Mouse (Mus musculus) liver, embryonic 13.5 days (tissue): ENCODE data around the gene Glrb. TPM values are rescaled to one million over a fixed set of nuclear protein-coding genes. Genes with fewer than 3 reads are reported as not detected.

Experiments used
- ATAC-seq: fragments of 200-750 bp; cut with Nextera tagmentation; 2 replicates; pipeline ENCODE4 v1.8.0; 2017; ENCODE audit warnings: low read depth, mild to moderate bottlenecking, moderate number of reproducible peaks, moderate library complexity
- DNase-seq: peaks from one replicate; pipeline ENCODE4 v3.0.0; 2022
- H3K27ac ChIP-seq: fragments of 300-500 bp; sonication (generic); 2 replicates; pipeline ENCODE4 v1.5.1; 2015; ENCODE audit warnings: moderate library complexity, mild to moderate bottlenecking, inconsistent platforms
- H3K27me3 ChIP-seq: fragments of 300-500 bp; sonication (generic); 2 replicates; pipeline ENCODE4 v1.6.1; 2015; ENCODE audit warnings: mild to moderate bottlenecking, inconsistent platforms
- H3K36me3 ChIP-seq: fragments of 300-500 bp; sonication (generic); 2 replicates; pipeline ENCODE4 v1.6.1; 2015; ENCODE audit warnings: mild to moderate bottlenecking, inconsistent platforms
- H3K4me1 ChIP-seq: fragments of 300-500 bp; sonication (generic); replicated peaks from 2 replicates; pipeline ENCODE4 v1.6.1; 2015; ENCODE audit warnings: inconsistent platforms
- H3K4me2 ChIP-seq: fragments of 300-500 bp; sonication (generic); 2 replicates; pipeline ENCODE4 v1.6.1; 2015; ENCODE audit warnings: inconsistent platforms, mild to moderate bottlenecking, moderate library complexity
- H3K4me3 ChIP-seq: fragments of 300-500 bp; sonication (generic); replicated peaks from 2 replicates; pipeline ENCODE4 v1.5.1; 2015; ENCODE audit warnings: mild to moderate bottlenecking, inconsistent platforms
- H3K9ac ChIP-seq: fragments of 300-500 bp; sonication (generic); 2 replicates; pipeline ENCODE4 v1.6.1; 2015; ENCODE audit warnings: mild to moderate bottlenecking, inconsistent platforms
- H3K9me3 ChIP-seq: fragments of 300-500 bp; sonication (generic); replicated peaks from 2 replicates; pipeline ENCODE4 v1.6.1; 2016; ENCODE audit warnings: inconsistent platforms
- WGBS: fragments of 180-500 bp; shearing (Covaris S2); methylation state at CpG from one replicate; pipeline ENCODE4 v1.1.7; 2015; ENCODE audit not compliant: insufficient replicate concordance; 5-methylcytosine and 5-hydroxymethylcytosine counted together
- polyA plus RNA-seq: library from polyadenylated mRNA; unstranded; fragments of >200 nt; fragmentation: Nextera tagmentation; extraction: Ambion mirVana; gene quantifications from 2 replicates; pipeline ENCODE4 v1.2.1, GENCODE M21; 2015

Gene Glrb
- polyA plus RNA-seq, 1 experiment from 2014 or later: 0.31 TPM

DNA sequence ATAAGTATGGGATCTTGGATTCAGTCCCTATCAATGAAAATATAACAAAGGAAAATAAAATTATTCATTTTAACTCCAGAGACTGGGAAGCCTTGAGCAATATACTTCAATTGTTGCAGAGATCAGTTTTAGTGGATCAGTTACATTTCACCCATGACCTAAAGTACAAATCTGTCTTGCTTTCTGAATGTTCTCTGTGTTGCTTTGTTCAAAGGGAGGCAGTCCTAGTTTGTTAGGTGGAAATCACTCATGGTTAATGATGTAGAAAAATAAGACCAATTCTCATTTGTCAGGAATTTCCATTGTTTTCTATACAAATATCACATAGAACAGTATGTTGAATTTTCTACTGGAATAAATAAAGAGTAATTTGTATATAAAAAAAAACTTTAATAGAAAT is 99.7 kb downstream of the Glrb start:
- Histone ChIP-seq H3K4me2 (no peak overlapping the region), H3K4me1 (no peaks in the 10 kb centered on the region), H3K27me3 (no peaks in the 10 kb centered on the region), H3K9ac (no peak overlapping the region), H3K4me3 (no peak overlapping the region), H3K9me3 (no peaks in the 10 kb centered on the region), H3K36me3 (no peaks in the 10 kb centered on the region), H3K27ac (no peak overlapping the region)
- DNase-seq (no peak), ATAC-seq (no peak)

GRCm38 (mm10) chr3:80812237-80812636 is 101.2 kb downstream of the Glrb start:
- Histone ChIP-seq H3K4me2 (no peak overlapping the region), H3K9ac (no peak overlapping the region), H3K27me3 (no peaks in the 10 kb centered on the region), H3K4me1 (no peaks in the 10 kb centered on the region), H3K36me3 (no peaks in the 10 kb centered on the region), H3K9me3 (no peaks in the 10 kb centered on the region), H3K27ac (no peak overlapping the region), H3K4me3 (no peak overlapping the region)
- WGBS: 40% methylated on average over 3 of the region's 3 CpGs
- ATAC-seq: no peak
- no peak for DNase-seq

GRCm38 (mm10) chr3:80805327-80805726 is 108.1 kb downstream of the Glrb start:
- no peak for DNase-seq
- H3K36me3 ChIP-seq: no peaks in the 10 kb centered on the region
- no peak overlapping the region for H3K9ac ChIP-seq
- peaks cover 26% of the 10 kb centered on the region for H3K27me3 ChIP-seq
- H3K4me2 ChIP-seq: no peak overlapping the region
- WGBS: 4% methylated on average over 1 of the region's 1 CpGs
- H3K4me1 ChIP-seq: no peaks in the 10 kb centered on the region
- no peak overlapping the region for H3K4me3 ChIP-seq
- no peak overlapping the region for H3K27ac ChIP-seq
- no peaks in the 10 kb centered on the region for H3K9me3 ChIP-seq
- ATAC-seq: no peak

DNA sequence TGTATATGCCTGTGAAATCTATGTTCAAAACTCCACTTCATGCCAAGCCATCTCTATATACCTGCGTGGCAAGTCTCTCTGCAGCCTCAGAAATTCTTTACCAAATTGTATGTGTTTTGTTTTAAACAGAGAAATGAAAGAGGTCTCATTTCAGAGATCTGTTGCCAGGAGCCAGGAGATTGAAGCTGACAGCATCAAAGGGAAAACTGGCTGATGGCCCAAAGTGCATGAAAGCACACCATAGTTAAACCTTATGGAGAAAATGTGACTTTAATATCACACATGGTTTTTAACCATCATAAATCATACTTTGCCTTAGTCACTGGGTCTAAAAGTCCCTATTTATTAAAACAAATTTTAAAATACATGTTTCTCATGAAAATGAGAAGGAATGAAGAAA is 109.6 kb downstream of the Glrb start:
- WGBS: 40% methylated on average over 1 of the region's 1 CpGs
- H3K9ac ChIP-seq: no peak overlapping the region
- H3K27ac ChIP-seq: no peak overlapping the region
- no peak overlapping the region for H3K4me3 ChIP-seq
- peaks cover 29% of the 10 kb centered on the region for H3K27me3 ChIP-seq
- H3K4me1 ChIP-seq: no peaks in the 10 kb centered on the region
- H3K4me2 ChIP-seq: no peak overlapping the region
- DNase-seq: no peak
- ATAC-seq: no peak
- no peaks in the 10 kb centered on the region for H3K36me3 ChIP-seq
- no peaks in the 10 kb centered on the region for H3K9me3 ChIP-seq

DNA sequence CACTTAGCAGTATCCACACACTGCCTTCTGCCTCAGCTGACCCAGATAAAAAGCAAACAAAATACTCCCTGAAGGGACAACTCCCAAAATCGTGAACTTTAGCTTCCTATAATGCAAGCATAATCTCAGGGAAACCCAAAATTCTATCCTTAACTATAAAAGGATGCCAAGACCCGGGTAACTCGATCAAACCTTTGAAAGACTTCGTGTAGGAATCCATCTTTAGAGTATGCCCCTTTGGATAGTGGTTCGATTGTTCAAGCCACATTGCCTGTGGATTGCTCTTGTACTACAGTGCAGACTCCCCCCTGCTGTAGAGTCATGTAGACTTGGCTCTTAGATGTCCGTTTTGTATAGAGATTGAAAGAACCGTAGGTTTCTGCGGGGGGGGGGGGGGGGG is 110.2 kb downstream of the Glrb start:
- H3K36me3 ChIP-seq: no peaks in the 10 kb centered on the region
- H3K4me2 ChIP-seq: no peak overlapping the region
- H3K9me3 ChIP-seq: no peaks in the 10 kb centered on the region
- no peak overlapping the region for H3K9ac ChIP-seq
- no peak overlapping the region for H3K27ac ChIP-seq
- H3K4me3 ChIP-seq: no peak overlapping the region
- H3K27me3 ChIP-seq: peaks cover 29% of the 10 kb centered on the region
- H3K4me1 ChIP-seq: no peaks in the 10 kb centered on the region
- ATAC-seq (no peak), DNase-seq (no peak)
- WGBS: 39% methylated on average over 8 of the region's 8 CpGs

DNA sequence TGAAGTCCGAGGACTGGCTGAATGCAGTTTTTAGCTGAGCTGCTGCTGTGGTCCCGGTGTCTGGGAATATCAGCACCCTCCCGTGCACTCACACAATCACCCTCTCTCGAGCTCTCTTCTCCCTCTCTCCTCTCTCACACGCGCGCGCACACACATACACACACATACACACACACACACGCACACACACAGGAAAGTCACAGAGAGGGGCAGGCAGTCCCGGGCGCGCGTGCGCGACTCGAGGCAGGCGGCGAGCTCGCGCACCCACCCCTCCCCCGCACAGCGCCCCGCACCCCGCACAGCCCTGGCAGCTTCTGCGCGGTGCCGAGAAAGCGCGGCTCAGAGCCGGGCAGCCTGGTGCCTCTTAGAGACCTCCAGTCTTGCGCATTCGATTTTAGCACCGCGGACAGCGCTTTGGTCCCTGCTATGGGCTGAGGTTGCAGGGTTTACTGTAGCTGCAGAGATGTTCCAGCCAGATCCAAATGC is 110.8 kb downstream of the Glrb start, which contains the start of gene Gria2:
Gria2 (minus strand) TSS at position 240 of the 486 bp plus-strand sequence.
- peaks cover 29% of the 10 kb centered on the region for H3K27me3 ChIP-seq
- no peaks in the 10 kb centered on the region for H3K4me1 ChIP-seq
- DNase-seq: peak; percentile 4
- ATAC-seq: peak; percentile 51; the same call in 1 of the 2 replicates
- H3K4me2 ChIP-seq: peak within 1 kb of the TSS; percentile 53
- H3K9ac ChIP-seq: no peak within 1 kb of the TSS
- H3K27ac ChIP-seq: no peak within 1 kb of the TSS
- H3K4me3 ChIP-seq: peak within 1 kb of the TSS; percentile 29
- H3K9me3 ChIP-seq: no peaks in the 10 kb centered on the region
- under 1% methylated on average over 35 of the region's 35 CpGs for WGBS
- H3K36me3 ChIP-seq: no peaks in the 10 kb centered on the region

DNA sequence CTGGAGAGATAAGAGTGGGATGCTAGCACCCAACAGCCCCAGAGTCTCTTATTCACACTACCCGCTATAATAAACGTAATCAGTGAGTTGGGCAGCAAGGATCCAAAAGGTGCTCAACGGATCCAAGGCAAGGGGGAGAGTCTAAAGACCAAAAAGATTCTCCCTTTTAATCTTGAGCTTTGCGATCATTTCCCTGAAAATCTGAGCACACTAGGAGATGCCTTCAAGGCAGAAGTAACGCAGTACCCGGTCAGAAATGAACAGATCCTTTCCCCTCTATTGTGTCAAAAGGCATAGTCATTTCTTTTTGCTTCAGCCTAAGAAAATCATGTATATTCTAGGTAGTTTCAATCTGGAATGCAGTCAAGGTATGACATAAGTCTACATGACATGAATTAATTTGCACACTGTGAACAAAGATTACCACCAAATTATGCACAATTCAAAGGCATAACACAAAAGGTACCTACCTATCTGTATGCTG is 111.6 kb downstream of the Glrb start:
- WGBS: 15% methylated on average over 6 of the region's 6 CpGs
- H3K4me2 ChIP-seq: no peak overlapping the region
- no peaks in the 10 kb centered on the region for H3K9me3 ChIP-seq
- no peak for DNase-seq
- peaks cover 29% of the 10 kb centered on the region for H3K27me3 ChIP-seq
- H3K4me3 ChIP-seq: no peak overlapping the region
- ATAC-seq: no peak
- no peaks in the 10 kb centered on the region for H3K36me3 ChIP-seq
- H3K9ac ChIP-seq: no peak overlapping the region
- no peaks in the 10 kb centered on the region for H3K4me1 ChIP-seq
- H3K27ac ChIP-seq: no peak overlapping the region

DNA sequence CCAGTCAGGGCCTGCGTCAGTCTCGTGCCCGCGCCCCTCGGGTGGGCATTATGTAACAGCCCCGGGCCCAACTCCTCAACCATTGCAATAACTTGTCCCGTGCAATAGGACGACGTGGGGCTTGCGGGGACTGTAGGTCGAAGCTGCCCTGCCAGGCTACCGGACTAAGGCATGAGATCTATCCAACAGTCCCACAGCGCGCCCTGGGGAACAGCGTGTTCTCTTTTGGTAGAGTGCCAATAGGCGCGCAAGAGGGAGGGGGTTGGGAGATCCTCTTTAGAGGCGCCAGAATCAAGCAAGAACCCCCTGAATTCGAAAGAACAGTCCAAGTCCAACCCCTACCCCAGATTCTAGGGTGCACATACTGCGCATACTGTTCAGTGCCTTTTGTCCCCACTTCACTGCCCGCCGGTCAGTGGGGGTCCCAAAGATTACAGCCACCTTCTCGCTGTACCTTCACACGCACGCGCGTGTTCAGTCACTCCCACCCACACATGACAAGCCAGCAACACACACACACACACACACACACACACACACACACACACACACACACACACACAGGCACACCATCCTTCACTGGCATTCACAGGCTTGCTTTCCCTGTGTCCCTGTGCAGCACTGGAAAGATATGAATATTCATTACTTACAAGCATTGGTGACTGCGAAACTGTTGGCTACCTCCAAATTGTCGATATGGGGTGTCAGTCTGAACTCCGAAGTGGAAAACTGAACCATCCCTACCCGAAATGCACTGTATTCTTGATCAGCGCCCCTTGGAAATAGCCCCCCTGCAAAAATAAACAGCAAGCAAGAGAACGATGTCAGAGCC is 112.2 kb downstream of the Glrb start:
- Histone ChIP-seq H3K4me3 (no peak overlapping the region), H3K36me3 (no peaks in the 10 kb centered on the region), H3K4me1 (no peaks in the 10 kb centered on the region), H3K4me2 (peak overlapping the region; percentile 37), H3K27me3 (peaks cover 29% of the 10 kb centered on the region), H3K9me3 (no peaks in the 10 kb centered on the region), H3K27ac (no peak overlapping the region), H3K9ac (no peak overlapping the region)
- 9% methylated on average over 32 of the region's 33 CpGs for WGBS
- ATAC-seq (no peak), DNase-seq (no peak)

DNA sequence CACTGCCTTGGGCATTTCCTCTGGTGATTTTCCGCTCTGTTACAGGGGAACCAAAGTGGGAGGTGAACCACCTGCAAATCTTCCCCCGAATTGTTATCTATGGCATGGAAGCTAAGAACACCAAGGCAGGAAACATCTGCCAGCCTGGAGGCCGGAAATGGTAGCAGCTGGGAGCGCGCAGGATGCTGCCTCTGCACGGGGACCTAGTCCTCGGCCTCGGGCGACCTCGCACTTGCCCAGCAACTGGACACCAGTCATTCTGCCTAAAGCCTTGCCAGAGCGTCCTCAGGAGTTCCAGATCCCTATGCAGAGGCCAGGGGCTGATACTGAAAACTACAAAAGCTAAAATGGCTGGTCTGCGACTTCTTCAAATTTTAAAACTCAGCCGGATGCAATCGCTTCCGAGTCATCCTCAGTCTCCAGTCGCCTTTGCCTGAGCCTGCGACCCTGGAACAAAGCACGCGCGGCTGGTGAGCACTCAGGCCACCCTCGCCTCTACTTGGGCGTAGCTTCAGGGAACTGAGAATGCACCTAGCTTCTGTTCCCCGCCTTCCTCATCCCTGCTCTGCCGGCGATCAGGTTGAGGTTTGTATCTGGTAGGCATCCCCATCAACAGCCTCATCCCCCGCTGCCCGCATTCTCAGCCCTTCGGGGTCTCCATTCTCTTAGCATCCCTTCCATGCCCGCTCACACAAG is 113.0 kb downstream of the Glrb start:
- WGBS: under 1% methylated on average over 29 of the region's 29 CpGs

GRCm38 (mm10) chr3:80797935-80798334 is 115.5 kb downstream of the Glrb start:
- Histone ChIP-seq H3K27ac (no peak overlapping the region), H3K27me3 (peaks cover 29% of the 10 kb centered on the region), H3K4me1 (no peaks in the 10 kb centered on the region), H3K36me3 (no peaks in the 10 kb centered on the region), H3K4me3 (no peak overlapping the region), H3K9me3 (no peaks in the 10 kb centered on the region), H3K9ac (no peak overlapping the region), H3K4me2 (no peak overlapping the region)
- no peak for ATAC-seq
- no peak for DNase-seq
- 51% methylated on average over 1 of the region's 1 CpGs for WGBS

More for the DNA sequence above, 113.0 kb downstream of the Glrb start:
- H3K27me3 ChIP-seq: peaks cover 29% of the 10 kb centered on the region
- ATAC-seq (no peak), DNase-seq (peak; percentile 2)
- H3K4me1 ChIP-seq: no peaks in the 10 kb centered on the region
- H3K4me2 ChIP-seq: peak overlapping the region; percentile 37
- no peaks in the 10 kb centered on the region for H3K9me3 ChIP-seq
- no peaks in the 10 kb centered on the region for H3K36me3 ChIP-seq
- no peak overlapping the region for H3K4me3 ChIP-seq
- no peak overlapping the region for H3K9ac ChIP-seq
- no peak overlapping the region for H3K27ac ChIP-seq

GRCm38 (mm10) chr3:80796764-80797163 is 116.7 kb downstream of the Glrb start:
- H3K27me3 ChIP-seq: peaks cover 17% of the 10 kb centered on the region
- H3K9ac ChIP-seq: no peak overlapping the region
- H3K4me2 ChIP-seq: no peak overlapping the region
- no peaks in the 10 kb centered on the region for H3K9me3 ChIP-seq
- no peak overlapping the region for H3K4me3 ChIP-seq
- no peaks in the 10 kb centered on the region for H3K36me3 ChIP-seq
- no peak for DNase-seq
- no peak overlapping the region for H3K27ac ChIP-seq
- no peak for ATAC-seq
- H3K4me1 ChIP-seq: no peaks in the 10 kb centered on the region
